Mouse (Mus musculus) stomach, embryonic 16.5 days (tissue): ENCODE results near the gene Vmn2r28. TPM values are rescaled to one million over a fixed set of nuclear protein-coding genes. Genes with fewer than 3 reads are reported as not detected.
"Not testable (repeated sequence)": the region's sequence is repeated elsewhere in the genome, so short reads cannot be mapped to it uniquely, and the experiment has no call there.

Experiments used
- ATAC-seq: fragments of 200-750 bp; cut with Nextera tagmentation; 2 replicates; pipeline ENCODE4 v1.8.0; 2017; ENCODE audit warnings: moderate number of reproducible peaks, moderate TSS enrichment; ENCODE audit not compliant: insufficient read depth, low FRiP score
- H3K27ac ChIP-seq: fragments of 300-500 bp; sonication (generic); 2 replicates; pipeline ENCODE4 v1.5.1; 2014; ENCODE audit warnings: low read length
- H3K27me3 ChIP-seq: fragments of 300-500 bp; sonication (generic); 2 replicates; pipeline ENCODE4 v1.6.1; 2014; ENCODE audit warnings: low read length, control low read depth, mixed read lengths; ENCODE audit not compliant: control insufficient read depth, insufficient read depth
- H3K36me3 ChIP-seq: fragments of 300-500 bp; sonication (generic); 2 replicates; pipeline ENCODE4 v1.6.1; 2014; ENCODE audit warnings: low read length; ENCODE audit not compliant: control insufficient read depth, insufficient read depth
- H3K4me1 ChIP-seq: fragments of 300-500 bp; sonication (generic); 2 replicates; pipeline ENCODE4 v1.6.1; 2014; ENCODE audit warnings: low read length, control low read depth, mixed read lengths; ENCODE audit not compliant: control insufficient read depth, insufficient read depth
- H3K4me2 ChIP-seq: fragments of 300-500 bp; sonication (generic); 2 replicates; pipeline ENCODE4 v1.6.1; 2014; ENCODE audit warnings: low read depth, low read length, mixed read lengths
- H3K4me3 ChIP-seq: fragments of 300-500 bp; sonication (generic); replicated peaks from 2 replicates; pipeline ENCODE4 v1.5.1; 2014; ENCODE audit warnings: mild to moderate bottlenecking, low read length
- H3K9ac ChIP-seq: fragments of 300-500 bp; sonication (generic); 2 replicates; pipeline ENCODE4 v1.6.1; 2014; ENCODE audit warnings: low read length
- H3K9me3 ChIP-seq: fragments of 300-500 bp; sonication (generic); replicated peaks from 2 replicates; pipeline ENCODE4 v1.6.1; 2016; ENCODE audit warnings: low read length, control low read depth; ENCODE audit not compliant: control insufficient read depth
- WGBS: fragments of 180-500 bp; shearing (Covaris S2); extraction: QIAGEN DNeasy Blood & Tissue Kit; methylation state at CpG from one replicate; pipeline ENCODE4 v1.1.7; 2014; 5-methylcytosine and 5-hydroxymethylcytosine counted together
- polyA plus RNA-seq: library from polyadenylated mRNA; unstranded; fragments of >200 nt; fragmentation: Nextera tagmentation; extraction: Ambion mirVana; gene quantifications from 2 replicates; pipeline ENCODE4 v1.2.1, GENCODE M21; 2015

The Vmn2r28 gene
- polyA plus RNA-seq: not detected in 2 replicates

- H3K9ac ChIP-seq, H3K9me3 ChIP-seq, H3K36me3 ChIP-seq, H3K4me2 ChIP-seq, ATAC-seq, H3K27ac ChIP-seq, H3K27me3 ChIP-seq, H3K4me3 ChIP-seq, H3K4me1 ChIP-seq: not testable (repeated sequence)
Measured at GRCm38 (mm10) chr7:5493856-5494255, at the start of gene Vmn2r28. Gene Vmn2r28 (minus strand): TSS chr7:5493956.

- not testable (repeated sequence) for H3K9me3 ChIP-seq, H3K4me1 ChIP-seq, H3K4me3 ChIP-seq, H3K27me3 ChIP-seq, H3K4me2 ChIP-seq, H3K27ac ChIP-seq, H3K9ac ChIP-seq, H3K36me3 ChIP-seq, ATAC-seq
- 51% methylated on average over 3 of the region's 3 CpGs for WGBS
Measured at GRCm38 (mm10) chr7:5540770-5541436, 47.1 kb upstream of the Vmn2r28 start.

- Histone ChIP-seq H3K27ac (no peak within 1 kb of the TSS), H3K9me3 (0 out of 2 replicates have a peak, but pooled peaks cover 5% of the 10 kb centered on the region), H3K36me3 (no peaks in the 10 kb centered on the region), H3K4me3 (no peak within 1 kb of the TSS), H3K4me2 (no peak within 1 kb of the TSS), H3K9ac (no peak within 1 kb of the TSS), H3K27me3 (no peaks in the 10 kb centered on the region), H3K4me1 (no peaks in the 10 kb centered on the region)
- ATAC-seq: no peak
Measured at GRCm38 (mm10) chr7:5456674-5457073, 37.1 kb downstream of the Vmn2r28 start, which contains the start of gene Vmn1r59. Gene Vmn1r59 (minus strand): TSS chr7:5456774.

- H3K27ac ChIP-seq, ATAC-seq, H3K9ac ChIP-seq, H3K36me3 ChIP-seq, H3K4me3 ChIP-seq, H3K27me3 ChIP-seq, H3K4me2 ChIP-seq, H3K9me3 ChIP-seq, H3K4me1 ChIP-seq: not testable (repeated sequence)
- 60% methylated on average over 3 of the region's 3 CpGs for WGBS
Measured at GRCm38 (mm10) chr7:5454011-5454410, 39.7 kb downstream of the Vmn2r28 start.

GRCm38 (mm10) chr7:5448627-5449026, 45.1 kb downstream of the Vmn2r28 start:
- H3K27me3 ChIP-seq: no peaks in the 10 kb centered on the region
- no peak for ATAC-seq
- H3K4me1 ChIP-seq: no peaks in the 10 kb centered on the region
- H3K36me3 ChIP-seq: no peaks in the 10 kb centered on the region
- no peak overlapping the region for H3K4me2 ChIP-seq
- no peak overlapping the region for H3K9ac ChIP-seq
- 0 out of 2 replicates have a peak, but pooled peaks cover 4% of the 10 kb centered on the region for H3K9me3 ChIP-seq
- no peak overlapping the region for H3K4me3 ChIP-seq
- no peak overlapping the region for H3K27ac ChIP-seq

Other genes with a start within 250 kb of the Vmn2r28 start
- gene Gm5065, start 143.4 kb downstream of the Vmn2r28 start, polyA plus RNA-seq: not detected in 2 replicates
- gene Nlrp2, start 142.9 kb downstream of the Vmn2r28 start, polyA plus RNA-seq: not detected in 2 replicates
- gene Vmn1r58, start 80.6 kb downstream of the Vmn2r28 start, polyA plus RNA-seq: not detected in 2 replicates
- gene Vmn1r59, start 37.2 kb downstream of the Vmn2r28 start, polyA plus RNA-seq: not detected in 2 replicates
- gene Vmn1r60, start 53.4 kb upstream of the Vmn2r28 start, polyA plus RNA-seq: not detected in 2 replicates
- gene Vmn1r61, start 119.3 kb upstream of the Vmn2r28 start, polyA plus RNA-seq: not detected in 2 replicates
- not detected in 2 replicates for gene Vmn1r62, start 179.7 kb upstream of the Vmn2r28 start, polyA plus RNA-seq